Mouse (Mus musculus) liver, embryonic 15.5 days (tissue): ENCODE data around the gene Peg3. TPM values are rescaled to one million over a fixed set of nuclear protein-coding genes. Genes with fewer than 3 reads are reported as not detected.

Experiments used
- ATAC-seq: fragments of 200-750 bp; cut with Nextera tagmentation; 2 replicates; pipeline ENCODE4 v1.8.0; 2017; ENCODE audit warnings: moderate number of reproducible peaks, mild to moderate bottlenecking, moderate library complexity; ENCODE audit not compliant: insufficient read depth
- H3K27ac ChIP-seq: fragments of 300-500 bp; sonication (generic); replicated peaks from 2 replicates; pipeline ENCODE4 v1.5.1; 2015; ENCODE audit warnings: mild to moderate bottlenecking, inconsistent platforms
- H3K27me3 ChIP-seq: fragments of 300-500 bp; sonication (generic); 2 replicates; pipeline ENCODE4 v1.6.1; 2015; ENCODE audit warnings: mild to moderate bottlenecking, inconsistent platforms
- H3K36me3 ChIP-seq: fragments of 300-500 bp; sonication (generic); replicated peaks from 2 replicates; pipeline ENCODE4 v1.6.1; 2015; ENCODE audit warnings: moderate library complexity, mild to moderate bottlenecking, inconsistent platforms
- H3K4me1 ChIP-seq: fragments of 300-500 bp; sonication (generic); replicated peaks from 2 replicates; pipeline ENCODE4 v1.6.1; 2015; ENCODE audit warnings: inconsistent platforms
- H3K4me2 ChIP-seq: fragments of 300-500 bp; sonication (generic); 2 replicates; pipeline ENCODE4 v1.6.1; 2015; ENCODE audit warnings: moderate library complexity, mild to moderate bottlenecking, inconsistent platforms
- H3K4me3 ChIP-seq: fragments of 300-500 bp; sonication (generic); replicated peaks from 2 replicates; pipeline ENCODE4 v1.5.1; 2015; ENCODE audit warnings: mild to moderate bottlenecking, inconsistent platforms
- H3K9ac ChIP-seq: fragments of 300-500 bp; sonication (generic); 2 replicates; pipeline ENCODE4 v1.6.1; 2015; ENCODE audit warnings: moderate library complexity, mild to moderate bottlenecking, inconsistent platforms
- H3K9me3 ChIP-seq: fragments of 300-500 bp; sonication (generic); replicated peaks from 2 replicates; pipeline ENCODE4 v1.6.1; 2016; ENCODE audit warnings: inconsistent platforms
- WGBS: fragments of 180-500 bp; shearing (Covaris S2); methylation state at CpG from one replicate; pipeline ENCODE4 v1.1.7; 2015; ENCODE audit warnings: mixed read lengths; ENCODE audit not compliant: insufficient replicate concordance; 5-methylcytosine and 5-hydroxymethylcytosine counted together
- polyA plus RNA-seq: library from polyadenylated mRNA; unstranded; fragments of >200 nt; fragmentation: Nextera tagmentation; extraction: Ambion mirVana; gene quantifications from 2 replicates; pipeline ENCODE4 v1.2.1, GENCODE M21; 2015

The Peg3 gene
- polyA plus RNA-seq, 1 experiment from 2014 or later, result 41.6 TPM

DNA sequence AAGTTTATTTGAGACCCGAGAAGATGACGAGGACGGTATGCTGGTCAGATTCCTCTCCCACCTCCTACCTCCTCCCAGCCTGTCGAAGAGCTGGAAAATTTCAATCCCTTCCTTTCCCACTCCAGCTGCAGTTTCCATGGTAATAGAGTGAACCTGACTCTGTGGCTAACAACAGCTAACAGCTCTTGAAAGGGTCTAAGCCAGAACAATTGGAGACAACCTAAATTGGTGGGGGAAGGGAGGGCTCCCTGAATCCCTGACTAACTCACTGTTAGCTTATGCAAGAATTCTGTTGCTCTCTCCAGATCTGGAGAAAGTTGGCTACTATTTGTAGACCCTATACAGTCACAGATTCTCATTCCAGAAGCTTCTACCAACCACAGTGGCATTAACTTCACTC lies 23.2 kb upstream of the Peg3 start:
- Histone ChIP-seq H3K4me2 (no peak overlapping the region), H3K4me3 (no peak overlapping the region), H3K4me1 (no peaks in the 10 kb centered on the region), H3K27me3 (no peaks in the 10 kb centered on the region), H3K9ac (no peak overlapping the region), H3K36me3 (no peaks in the 10 kb centered on the region), H3K9me3 (no peaks in the 10 kb centered on the region), H3K27ac (no peak overlapping the region)
- no peak for ATAC-seq
- 45% methylated on average over 4 of the region's 4 CpGs for WGBS

DNA sequence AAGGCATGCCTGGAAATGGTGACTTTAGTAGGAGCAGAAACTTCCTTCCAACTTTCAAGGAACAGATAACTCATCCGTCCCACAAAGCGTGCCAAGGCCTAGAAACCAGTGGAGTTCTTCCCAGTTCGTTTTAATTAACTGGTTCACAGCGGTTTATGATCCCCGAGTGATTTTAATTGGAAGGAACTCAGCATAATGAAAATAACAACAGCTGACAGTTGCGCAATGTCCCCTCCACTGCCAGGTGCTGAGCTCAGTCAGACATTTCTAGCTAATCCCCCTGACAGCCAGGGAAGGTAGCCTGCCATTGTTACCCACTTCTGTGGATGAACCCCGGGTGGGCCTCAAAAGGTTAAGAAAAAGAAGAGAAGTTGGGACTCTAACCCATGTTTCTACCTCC lies 19.0 kb upstream of the Peg3 start:
- Histone ChIP-seq H3K4me3 (no peak overlapping the region), H3K9ac (no peak overlapping the region), H3K4me2 (no peak overlapping the region), H3K36me3 (no peaks in the 10 kb centered on the region), H3K27ac (no peak overlapping the region), H3K27me3 (no peaks in the 10 kb centered on the region), H3K9me3 (no peaks in the 10 kb centered on the region), H3K4me1 (no peaks in the 10 kb centered on the region)
- no peak for ATAC-seq
- 53% methylated on average over 7 of the region's 7 CpGs for WGBS

DNA sequence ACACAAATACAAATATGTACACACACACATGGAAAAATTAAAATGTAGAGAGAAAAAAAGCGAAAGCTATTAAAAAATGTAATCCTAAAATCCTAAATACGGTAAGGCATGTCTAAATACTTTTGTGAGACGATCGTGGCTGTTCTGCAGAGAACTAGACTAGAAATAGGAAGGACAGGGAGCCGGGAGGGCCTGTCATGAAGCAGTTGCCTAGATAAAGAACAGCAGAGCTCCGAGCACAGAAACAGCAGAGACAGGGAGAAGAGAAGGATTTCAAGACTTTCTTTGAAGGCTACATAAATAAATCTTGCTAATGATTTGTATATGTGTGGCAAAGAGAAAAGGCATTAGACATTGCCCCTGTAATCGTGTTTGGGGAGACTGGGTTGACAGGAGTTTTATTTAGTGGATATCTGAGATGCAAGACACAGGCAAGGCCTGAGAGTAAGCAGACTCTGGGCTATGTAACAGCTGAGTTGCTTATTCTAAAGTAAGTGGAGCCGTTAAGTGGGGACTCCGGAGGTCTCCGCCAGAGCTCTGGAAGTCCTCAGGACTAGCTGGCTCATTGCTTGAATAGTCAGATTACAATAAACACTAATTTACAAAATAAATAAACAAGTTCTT lies 14.2 kb upstream of the Peg3 start:
- Histone ChIP-seq H3K4me3 (no peak overlapping the region), H3K4me2 (no peak overlapping the region), H3K27me3 (no peaks in the 10 kb centered on the region), H3K9me3 (no peaks in the 10 kb centered on the region), H3K36me3 (no peaks in the 10 kb centered on the region), H3K4me1 (no peaks in the 10 kb centered on the region), H3K9ac (no peak overlapping the region), H3K27ac (no peak overlapping the region)
- WGBS, result 49% methylated on average over 10 of the region's 10 CpGs
- ATAC-seq, result no peak

DNA sequence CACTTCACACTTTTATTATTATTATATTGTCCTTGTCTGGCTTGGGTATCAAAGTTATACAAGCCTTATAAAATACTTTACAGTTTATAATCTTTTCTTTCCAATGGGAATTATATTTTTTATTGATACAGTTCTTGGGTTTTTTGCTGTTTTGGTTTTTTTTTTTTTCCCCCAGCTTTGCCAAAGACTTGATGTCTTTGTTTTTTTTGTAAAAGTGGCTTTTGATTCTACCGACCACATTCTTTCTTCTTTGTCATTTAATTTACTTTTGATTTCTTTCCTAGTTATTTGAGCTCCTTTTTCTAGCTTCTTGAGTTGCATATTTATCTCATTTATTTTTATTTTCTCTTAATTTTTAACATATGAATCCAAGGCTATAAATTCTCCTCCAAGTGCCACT lies 5.8 kb upstream of the Peg3 start:
- Histone ChIP-seq H3K36me3 (no peaks in the 10 kb centered on the region), H3K4me1 (no peaks in the 10 kb centered on the region), H3K4me2 (no peak overlapping the region), H3K27me3 (peaks cover 6% of the 10 kb centered on the region), H3K9me3 (no peaks in the 10 kb centered on the region), H3K4me3 (no peak overlapping the region), H3K27ac (no peak overlapping the region), H3K9ac (no peak overlapping the region)
- WGBS, result 77% methylated on average over 1 of the region's 1 CpGs
- no peak for ATAC-seq

DNA sequence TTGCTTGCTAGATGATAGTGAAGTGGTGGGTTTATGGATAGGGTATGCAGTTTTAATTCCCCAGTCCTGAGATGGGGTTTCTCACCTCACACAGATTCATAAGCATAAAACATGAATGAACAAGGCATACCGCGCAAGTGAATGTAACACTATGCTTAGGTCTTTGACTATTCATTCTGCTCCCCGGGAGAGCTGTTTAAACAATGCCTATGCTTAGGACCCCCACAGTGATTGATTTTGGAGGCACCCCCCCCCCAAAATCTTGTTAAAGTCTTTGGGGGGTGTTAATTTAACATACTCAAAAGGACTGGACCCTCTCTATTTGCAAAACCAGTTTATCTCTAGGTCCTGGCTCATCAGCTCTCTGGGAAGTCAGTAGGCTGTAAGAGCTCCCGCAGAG lies 1.7 kb upstream of the Peg3 start:
- Histone ChIP-seq H3K9ac (no peak overlapping the region), H3K4me3 (peak overlapping the region; percentile 55), H3K27ac (no peak overlapping the region), H3K36me3 (no peaks in the 10 kb centered on the region), H3K9me3 (peaks cover 6% of the 10 kb centered on the region; the same call in 1 of the 2 replicates), H3K4me1 (no peaks in the 10 kb centered on the region), H3K4me2 (peak overlapping the region; percentile 29; the same call in 1 of the 2 replicates), H3K27me3 (peaks cover 20% of the 10 kb centered on the region)
- no peak for ATAC-seq
- WGBS, result 46% methylated on average over 4 of the region's 4 CpGs

DNA sequence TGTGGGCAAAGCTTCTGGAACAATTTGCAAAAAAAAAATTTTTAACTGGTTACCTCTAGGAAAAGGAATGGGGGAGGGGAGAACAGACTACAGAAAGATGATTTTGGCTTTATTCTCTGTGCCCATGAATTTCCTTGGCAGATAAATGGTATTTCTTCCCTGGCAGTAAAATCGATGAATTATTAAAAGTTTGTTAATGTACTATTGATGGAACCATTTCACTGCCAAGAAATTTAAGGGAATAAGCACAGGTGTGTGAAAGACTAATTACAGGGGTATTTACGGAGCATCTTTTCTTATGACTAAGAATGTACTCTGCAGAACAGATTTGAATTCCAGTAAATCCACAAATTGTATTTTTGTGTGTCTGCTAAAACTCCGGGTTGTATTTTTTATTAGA lies 1.1 kb upstream of the Peg3 start:
- Histone ChIP-seq H3K9me3 (peaks cover 6% of the 10 kb centered on the region; the same call in 1 of the 2 replicates), H3K9ac (no peak overlapping the region), H3K4me1 (no peaks in the 10 kb centered on the region), H3K27ac (no peak overlapping the region), H3K4me2 (peak overlapping the region; percentile 29; the same call in 1 of the 2 replicates), H3K4me3 (peak overlapping the region; percentile 55), H3K36me3 (no peaks in the 10 kb centered on the region), H3K27me3 (peaks cover 20% of the 10 kb centered on the region)
- WGBS, result 44% methylated on average over 3 of the region's 3 CpGs
- ATAC-seq, result no peak

DNA sequence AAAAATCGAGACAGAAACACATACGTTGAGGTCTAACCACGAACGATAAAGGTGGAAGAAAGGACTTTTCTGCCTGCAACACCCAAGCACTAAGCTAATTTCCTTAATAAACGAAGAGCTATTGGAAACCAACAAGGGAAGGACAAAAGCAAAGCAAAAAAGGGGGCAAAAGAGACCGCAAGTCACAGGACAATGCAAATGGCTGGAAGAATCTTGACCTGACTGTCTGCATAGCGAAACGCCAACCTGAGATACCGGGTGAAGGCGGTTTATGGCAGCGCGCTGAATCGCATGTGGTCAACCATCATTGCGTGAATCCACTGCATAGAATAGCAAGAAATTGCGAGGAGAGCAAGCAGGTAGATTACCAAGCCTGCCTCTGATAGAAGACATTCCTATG lies 570 bp upstream of the Peg3 start:
- peak overlapping the region; percentile 58 for H3K4me2 ChIP-seq
- no peak for ATAC-seq
- H3K4me1 ChIP-seq, result no peaks in the 10 kb centered on the region
- no peak overlapping the region for H3K9ac ChIP-seq
- peaks cover 6% of the 10 kb centered on the region; the same call in 1 of the 2 replicates for H3K9me3 ChIP-seq
- no peaks in the 10 kb centered on the region for H3K36me3 ChIP-seq
- H3K4me3 ChIP-seq, result peak overlapping the region; percentile 55
- peak overlapping the region; percentile 38; the same call in 1 of the 2 replicates for H3K27ac ChIP-seq
- peaks cover 20% of the 10 kb centered on the region for H3K27me3 ChIP-seq
- WGBS, result 41% methylated on average over 15 of the region's 15 CpGs

DNA sequence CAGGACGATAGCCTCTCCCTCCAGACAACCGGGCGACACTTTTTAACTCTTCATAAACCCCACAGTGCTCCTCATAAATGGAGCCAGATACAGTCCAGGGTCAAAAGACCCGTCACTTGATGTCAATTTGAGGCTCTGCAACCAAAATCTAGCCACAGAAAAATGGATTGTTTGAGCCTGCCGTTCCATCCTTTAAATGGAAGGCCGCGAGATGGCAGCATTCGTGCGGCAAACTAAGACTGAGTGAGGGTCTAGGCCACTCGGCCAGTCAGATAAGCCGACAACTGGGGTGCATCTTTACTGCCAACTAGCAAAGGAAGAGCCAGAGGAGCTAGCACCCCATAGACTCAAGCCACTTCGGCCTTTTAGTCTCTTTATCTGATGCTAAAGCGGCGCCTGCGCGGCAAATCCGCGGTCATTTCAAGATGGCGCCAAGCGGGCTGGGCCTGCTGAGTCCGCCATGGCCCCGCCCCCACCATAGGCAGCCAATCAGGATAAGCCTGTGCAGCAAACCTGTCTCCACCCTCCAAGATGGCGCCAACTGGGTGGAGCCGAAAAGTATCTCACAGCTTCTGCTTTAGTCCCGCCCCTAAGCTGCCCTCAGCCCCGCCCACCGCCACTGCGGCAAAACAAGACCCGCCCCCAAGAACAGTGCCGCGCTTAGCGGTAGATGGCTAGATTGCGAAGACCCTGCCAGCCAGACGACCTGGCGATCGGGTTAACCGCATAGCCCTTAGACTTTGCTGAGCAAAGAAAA lies 992 bp downstream of the Peg3 start:
- Histone ChIP-seq H3K36me3 (peaks cover 6% of the 10 kb centered on the region; the same call in 1 of the 2 replicates), H3K9ac (peak overlapping the region; percentile 15; the same call in 1 of the 2 replicates), H3K9me3 (peaks cover 6% of the 10 kb centered on the region; the same call in 1 of the 2 replicates), H3K27ac (peak overlapping the region; percentile 73), H3K4me1 (no peaks in the 10 kb centered on the region), H3K4me3 (peak overlapping the region; percentile 55), H3K27me3 (peaks cover 20% of the 10 kb centered on the region), H3K4me2 (peak overlapping the region; percentile 58)
- WGBS, result 42% methylated on average over 37 of the region's 37 CpGs
- peak; percentile 30 for ATAC-seq

- Histone ChIP-seq H3K9me3 (peaks cover 6% of the 10 kb centered on the region; the same call in 1 of the 2 replicates), H3K27me3 (peaks cover 20% of the 10 kb centered on the region), H3K4me1 (no peaks in the 10 kb centered on the region), H3K27ac (peak overlapping the region; percentile 73), H3K4me2 (peak overlapping the region; percentile 58), H3K4me3 (peak overlapping the region; percentile 55), H3K9ac (no peak overlapping the region), H3K36me3 (peaks cover 6% of the 10 kb centered on the region; the same call in 1 of the 2 replicates)
- ATAC-seq, result peak; percentile 78
- WGBS, result 37% methylated on average over 19 of the region's 19 CpGs
Observed at GRCm38 (mm10) chr7:6728263-6728931, 1.8 kb downstream of the Peg3 start.

DNA sequence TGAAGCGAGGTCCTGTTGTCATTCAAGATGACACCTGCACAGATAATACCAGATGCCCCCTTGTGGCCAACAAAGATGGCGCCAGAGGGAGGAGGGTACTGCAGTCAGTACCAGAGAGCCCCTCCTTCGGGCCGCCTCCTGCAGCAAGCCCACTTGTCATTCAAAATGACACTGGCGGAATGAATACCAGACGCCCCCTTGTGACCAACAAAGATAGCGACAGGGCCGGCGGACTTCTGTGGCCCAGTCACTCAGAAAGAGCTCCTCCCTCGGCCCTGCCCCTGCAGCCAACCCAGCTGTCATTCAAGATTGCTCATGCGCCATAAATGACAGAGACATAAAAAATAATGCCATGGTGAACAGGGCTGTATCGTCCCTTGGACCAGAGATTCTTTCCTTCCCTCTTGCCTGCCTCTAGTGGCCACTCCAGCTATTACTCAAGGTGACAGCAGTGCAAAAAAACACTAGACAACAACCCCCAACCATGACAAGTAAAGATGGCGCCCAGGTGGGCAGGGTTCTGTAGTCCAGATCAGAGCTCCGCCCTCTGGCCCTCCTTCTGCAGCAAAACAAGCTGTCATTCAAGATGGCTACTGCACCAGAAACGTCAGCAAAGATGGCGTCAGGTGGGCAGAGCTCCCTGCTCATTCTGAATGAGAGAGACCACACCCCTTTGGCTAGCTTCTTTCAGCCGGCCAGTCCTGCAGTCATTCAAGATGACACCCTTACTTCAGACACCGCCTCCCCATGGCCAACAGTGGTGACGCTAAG lies 2.7 kb downstream of the Peg3 start:
- peak overlapping the region; percentile 28 for H3K4me3 ChIP-seq
- H3K9me3 ChIP-seq, result peaks cover 6% of the 10 kb centered on the region; the same call in 1 of the 2 replicates
- H3K36me3 ChIP-seq, result peaks cover 6% of the 10 kb centered on the region; the same call in 1 of the 2 replicates
- peaks cover 20% of the 10 kb centered on the region for H3K27me3 ChIP-seq
- WGBS, result 40% methylated on average over 19 of the region's 19 CpGs
- H3K4me1 ChIP-seq, result no peaks in the 10 kb centered on the region
- peak; percentile 12 for ATAC-seq
- peak overlapping the region; percentile 48; the same call in 1 of the 2 replicates for H3K27ac ChIP-seq
- peak overlapping the region; percentile 58 for H3K4me2 ChIP-seq
- no peak overlapping the region for H3K9ac ChIP-seq
